Mouse (Mus musculus) heart, postnatal 14 days (tissue): ENCODE results near the gene H2-M9. TPM values are rescaled to one million over a fixed set of nuclear protein-coding genes. Genes with fewer than 3 reads are reported as not detected.

Experiments used
- DNase-seq, 2 experiments: peaks; one replicate each; pipeline ENCODE4 v3.0.0; 2021 to 2022
- intact Hi-C: fragments of 180-260 bp; cut with DNase I; formaldehyde crosslinking; loops from one replicate; pipeline ENCODE4 v1.15.1; 2025
- long read RNA-seq, 2 experiments: library from polyadenylated mRNA; stranded (forward); transcript quantifications; one replicate each; pipeline ENCODE4 v2.0.0; 2021
- total RNA-seq, 2 experiments: library from RNA; stranded (reverse); gene quantifications; 2 replicates each; pipeline ENCODE4 v1.2.3; 2021

H2-M9 gene
- total RNA-seq = under 1 TPM in 1 of 2 experiments, not detected in 1; 0.26 TPM
- long read RNA-seq, experiment 1 = 0 reads
- long read RNA-seq, experiment 2 = 0 reads

DNA sequence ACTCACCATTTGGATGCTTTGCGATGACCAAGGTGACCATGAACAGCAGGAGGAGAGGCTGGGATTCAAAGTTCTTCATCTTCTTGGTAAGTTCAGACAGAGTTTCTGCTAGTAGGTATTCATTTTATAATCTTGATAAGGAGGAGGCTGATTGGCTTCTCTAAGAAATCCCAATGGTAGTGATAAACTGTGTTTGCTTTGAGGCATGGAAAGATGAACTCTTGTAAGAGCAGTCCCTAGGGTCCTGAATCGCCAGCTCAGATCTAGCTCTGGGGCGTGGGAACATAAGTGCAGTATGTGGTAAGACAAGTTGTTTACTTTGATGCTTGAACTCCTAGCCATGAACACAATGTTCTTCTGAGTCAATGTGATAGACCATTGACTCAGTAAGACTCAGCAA is at the start of gene H2-M9:
Gene H2-M9 (minus strand): TSS at position 101 of the 400 bp plus-strand sequence.
- intact Hi-C loops = no loop called here
- DNase-seq = no peak

DNA sequence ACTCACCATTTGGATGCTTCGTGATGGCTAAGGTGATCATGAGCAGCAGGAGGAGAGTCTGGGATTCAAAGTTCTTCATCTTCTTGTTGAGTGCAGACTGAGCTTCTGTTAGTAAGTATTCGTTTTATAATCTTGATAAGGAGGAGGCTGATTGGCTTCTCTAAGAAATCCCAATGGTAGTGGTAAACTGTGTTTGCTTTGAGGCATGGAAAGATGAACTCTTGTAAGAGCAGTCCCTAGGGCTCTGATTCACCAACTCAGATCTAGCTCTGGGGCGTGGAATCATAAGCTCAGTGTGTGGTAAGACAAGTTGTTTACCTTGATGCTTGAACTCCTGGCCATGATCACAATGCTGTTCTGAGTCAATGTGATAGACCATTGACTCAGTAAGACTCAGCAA is 29.7 kb upstream of the H2-M9 start, which contains the start of gene H2-M1:
Gene H2-M1 (minus strand): TSS at position 101 of the 400 bp plus-strand sequence.
- no peak for DNase-seq
- intact Hi-C loops = no loop called here

Other genes with a start within 250 kb of the H2-M9 start
- not detected for gene H2-M10.4, start 180.3 kb downstream of the H2-M9 start, total RNA-seq
- not detected for gene H2-M11, start 95.6 kb downstream of the H2-M9 start, total RNA-seq
- gene H2-M1, start 29.6 kb upstream of the H2-M9 start, total RNA-seq = not detected
- gene H2-M10.5, start 130.2 kb upstream of the H2-M9 start, total RNA-seq = not detected
- not detected for gene H2-M10.6, start 169.5 kb upstream of the H2-M9 start, total RNA-seq
- gene Trim26, start 194.5 kb upstream of the H2-M9 start, total RNA-seq = 10 to 100 TPM; 20.6 to 23.4 TPM
- gene Trim15, start 224.5 kb upstream of the H2-M9 start, total RNA-seq = not detected
- gene Trim10, start 226.9 kb upstream of the H2-M9 start, total RNA-seq = 1 to 10 TPM; 2.0 to 2.5 TPM
- not detected for gene Trim40, start 247.5 kb upstream of the H2-M9 start, total RNA-seq